Mouse (Mus musculus): ENCODE results near the gene Rbfox2. TPM values are rescaled to one million over a fixed set of nuclear protein-coding genes. Genes with fewer than 3 reads are reported as not detected.

Gene Rbfox2
- total and polyA plus RNA-seq, 3 experiments, result 0.89 TPM; not detected in 2

DNA sequence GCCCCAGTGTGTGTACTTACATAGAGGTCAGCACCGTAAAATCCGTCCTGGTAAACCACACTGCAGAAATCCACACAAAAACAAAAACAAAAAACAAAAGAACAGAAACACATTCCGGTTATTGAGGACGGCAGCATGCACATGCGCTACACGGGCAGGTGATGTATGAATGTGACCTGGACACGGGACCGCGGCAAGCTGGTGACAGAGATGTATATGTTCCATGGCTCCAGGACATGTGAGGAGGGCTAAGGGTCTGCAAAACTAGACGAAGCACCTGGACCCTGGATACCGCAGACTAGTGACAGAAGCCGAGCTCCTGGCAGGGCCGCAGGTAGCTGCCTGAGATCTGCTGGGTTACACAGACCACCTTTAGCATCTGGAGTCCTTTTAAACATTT, 212.4 kb downstream of the Rbfox2 start:
- H3K27me3 ChIP-seq (replicated peaks), result peaks cover 91% of the 10 kb centered on the region
- in situ Hi-C loops (cut with MboI; ENCODE audit: low pct_ligation_motif_present, low pct_unique_long_range_greater_than_20kb, low sequenced_read_pairs) (no loop called here), dilution Hi-C loops (cut with MboI; ENCODE audit: extremely low pct_ligation_motif_present, extremely low pct_unique_long_range_greater_than_20kb, low sequenced_read_pairs) (no loop called here)
- H3K27ac ChIP-seq (ENCODE audit: insufficient read depth, low read depth), result no peak overlapping the region
- H3K4me3 ChIP-seq (replicated peaks in 1 of 3; ENCODE audit: low read depth in 2 of 3, low read length in 2 of 3, poor library complexity in 1 of 3), result no peak overlapping the region
- H3K4me2 ChIP-seq (ENCODE audit: insufficient read depth, low read depth, poor library complexity, severe bottlenecking), result no peak overlapping the region
- TF ChIP-seq MAZ (IDR thresholded peaks at IDR 0.05; ENCODE audit: low read depth, low read length), result no peak
- TF ChIP-seq CHD2 (IDR thresholded peaks at IDR 0.05; ENCODE audit: low read length), result no peak
- no peaks in the 10 kb centered on the region for H3K36me3 ChIP-seq (replicated peaks in 1 of 2; ENCODE audit: control insufficient read depth in 1 of 2, insufficient read depth in 1 of 2, low read length in 1 of 2)
- no peak overlapping the region for H3K9ac ChIP-seq (ENCODE audit: insufficient read depth, low read depth)
- H3K79me2 ChIP-seq (replicated peaks; ENCODE audit: control insufficient read depth, extremely low read depth, insufficient read depth, poor library complexity, severe bottlenecking), result no peaks in the 10 kb centered on the region
- no peaks in the 10 kb centered on the region; a peak in 1 of 4 replicates for H3K4me1 ChIP-seq (ENCODE audit: control insufficient read depth in 1 of 2, insufficient read depth in 2 of 2)
- no peaks in the 10 kb centered on the region for H3K9me3 ChIP-seq (replicated peaks; ENCODE audit: low read length)
- no peak for DNase-seq (ENCODE audit: extremely low read depth)

DNA sequence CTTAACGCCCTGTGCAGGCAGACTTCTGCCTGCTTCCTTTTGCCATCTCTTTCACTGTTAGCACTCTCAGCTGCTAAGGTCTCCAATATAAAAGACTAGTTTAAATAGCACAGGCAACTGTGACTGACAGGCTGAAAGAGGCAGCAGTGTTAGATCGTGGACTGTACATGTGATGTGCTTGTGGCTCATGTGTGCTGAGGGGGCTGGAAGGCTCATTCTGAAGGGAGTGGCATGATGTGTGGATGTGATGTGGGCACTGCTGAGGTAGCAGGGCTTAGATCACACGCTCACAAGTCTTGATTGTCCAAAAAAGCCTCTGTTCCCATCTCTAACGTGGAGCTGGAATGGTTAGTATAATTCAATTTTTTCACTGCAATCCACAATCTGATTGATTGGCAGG, 215.4 kb downstream of the Rbfox2 start:
- Histone ChIP-seq H3K4me2 (ENCODE audit: insufficient read depth, low read depth, poor library complexity, severe bottlenecking) (no peak overlapping the region), H3K4me3 (replicated peaks in 1 of 3; ENCODE audit: low read depth in 2 of 3, low read length in 2 of 3, poor library complexity in 1 of 3) (no peak overlapping the region), H3K79me2 (replicated peaks; ENCODE audit: control insufficient read depth, extremely low read depth, insufficient read depth, poor library complexity, severe bottlenecking) (no peaks in the 10 kb centered on the region), H3K4me1 (ENCODE audit: control insufficient read depth in 1 of 2, insufficient read depth in 2 of 2) (peaks cover 0 to 4% of the 10 kb centered on the region in 2 experiments; a peak in 2 of 4 replicates), H3K9ac (ENCODE audit: insufficient read depth, low read depth) (no peak overlapping the region), H3K36me3 (replicated peaks in 1 of 2; ENCODE audit: control insufficient read depth in 1 of 2, insufficient read depth in 1 of 2, low read length in 1 of 2) (no peaks in the 10 kb centered on the region), H3K27me3 (replicated peaks) (peaks cover 94% of the 10 kb centered on the region), H3K27ac (ENCODE audit: insufficient read depth, low read depth) (no peak overlapping the region), H3K9me3 (replicated peaks; ENCODE audit: low read length) (no peaks in the 10 kb centered on the region)
- DNase-seq (ENCODE audit: extremely low read depth), result no peak
- TF ChIP-seq SIN3A (IDR thresholded peaks at IDR 0.05; ENCODE audit: low read length), result no peak
- no peak for TF ChIP-seq ZKSCAN1 (IDR thresholded peaks at IDR 0.05; ENCODE audit: borderline replicate concordance, low read depth, low read length)
- no peak for TF ChIP-seq JUN (IDR thresholded peaks at IDR 0.05; ENCODE audit: insufficient read depth, low read depth, low read length)
- TF ChIP-seq HCFC1 (IDR thresholded peaks at IDR 0.05; ENCODE audit: low read depth, low read length), result no peak
- no peak for TF ChIP-seq ETS1 (conservative IDR thresholded peaks at IDR 0.05; ENCODE audit: low read depth, low read length)
- TF ChIP-seq MYC (IDR thresholded peaks at IDR 0.05; ENCODE audit: low read depth, low read length), result no peak
- no peak for TF ChIP-seq CTCF (conservative IDR thresholded peaks at IDR 0.05 in 1 of 2, IDR thresholded peaks at IDR 0.05 in 1 of 2; ENCODE audit: low read depth in 2 of 2, low read length in 2 of 2)
- TF ChIP-seq USF1 (IDR thresholded peaks at IDR 0.05; ENCODE audit: low read depth, low read length), result no peak
- no peak for TF ChIP-seq JUND (conservative IDR thresholded peaks at IDR 0.05; ENCODE audit: low read depth, low read length)
- no peak for TF ChIP-seq CHD2 (IDR thresholded peaks at IDR 0.05; ENCODE audit: low read length)
- no peak for TF ChIP-seq NELFE (IDR thresholded peaks at IDR 0.05; ENCODE audit: low read depth, low read length)
- no peak for TF ChIP-seq ZNF384 (IDR thresholded peaks at IDR 0.05; ENCODE audit: low read depth, low read length)
- no peak for TF ChIP-seq PAX5 (IDR thresholded peaks at IDR 0.05; ENCODE audit: low read length)
- TF ChIP-seq TCF12 (IDR thresholded peaks at IDR 0.05; ENCODE audit: low read depth, low read length), result no peak
- in situ Hi-C loops (cut with MboI; ENCODE audit: low pct_ligation_motif_present, low pct_unique_long_range_greater_than_20kb, low sequenced_read_pairs) (no loop called here), dilution Hi-C loops (cut with MboI; ENCODE audit: extremely low pct_ligation_motif_present, extremely low pct_unique_long_range_greater_than_20kb, low sequenced_read_pairs) (no loop called here)

DNA sequence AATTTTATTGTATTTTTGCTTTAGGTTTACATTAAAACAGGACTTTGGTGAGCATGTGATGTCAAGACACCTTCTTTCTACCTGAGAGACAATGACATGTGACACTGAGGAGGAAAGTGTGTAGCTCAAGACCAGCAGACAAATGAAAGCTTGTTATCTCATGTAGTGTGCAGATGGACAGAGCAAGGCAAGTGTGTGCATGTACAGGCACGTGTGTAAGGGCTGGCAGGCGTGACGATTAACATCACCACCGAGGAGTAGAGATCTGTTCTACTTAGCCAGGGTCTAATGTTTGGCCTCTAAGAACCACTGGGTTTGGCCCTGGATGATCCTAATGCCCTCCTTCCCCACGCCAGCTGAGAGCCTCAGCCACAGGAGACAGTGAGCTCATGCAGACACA, 216.3 kb downstream of the Rbfox2 start:
- no peak for DNase-seq (ENCODE audit: extremely low read depth)
- H3K9me3 ChIP-seq (replicated peaks; ENCODE audit: low read length), result no peaks in the 10 kb centered on the region
- no peaks in the 10 kb centered on the region for H3K36me3 ChIP-seq (replicated peaks in 1 of 2; ENCODE audit: control insufficient read depth in 1 of 2, insufficient read depth in 1 of 2, low read length in 1 of 2)
- TF ChIP-seq RAD21 (IDR thresholded peaks at IDR 0.05; ENCODE audit: low read depth, low read length) (no peak), BHLHE40 (IDR thresholded peaks at IDR 0.05; ENCODE audit: low read depth, low read length) (peak; percentile 53), MAFK (IDR thresholded peaks at IDR 0.05; ENCODE audit: insufficient replicate concordance, low read length) (no peak), EP300 (IDR thresholded peaks at IDR 0.05; ENCODE audit: low read length) (no peak)
- no peak overlapping the region for H3K4me3 ChIP-seq (replicated peaks in 1 of 3; ENCODE audit: low read depth in 2 of 3, low read length in 2 of 3, poor library complexity in 1 of 3)
- no peak overlapping the region for H3K4me2 ChIP-seq (ENCODE audit: insufficient read depth, low read depth, poor library complexity, severe bottlenecking)
- in situ Hi-C loops (cut with MboI; ENCODE audit: low pct_ligation_motif_present, low pct_unique_long_range_greater_than_20kb, low sequenced_read_pairs) (no loop called here), dilution Hi-C loops (cut with MboI; ENCODE audit: extremely low pct_ligation_motif_present, extremely low pct_unique_long_range_greater_than_20kb, low sequenced_read_pairs) (no loop called here)
- H3K4me1 ChIP-seq (ENCODE audit: control insufficient read depth in 1 of 2, insufficient read depth in 2 of 2), result peaks cover 0 to 4% of the 10 kb centered on the region in 2 experiments; a peak in 2 of 4 replicates
- H3K27ac ChIP-seq (ENCODE audit: insufficient read depth, low read depth), result no peak overlapping the region
- H3K79me2 ChIP-seq (replicated peaks; ENCODE audit: control insufficient read depth, extremely low read depth, insufficient read depth, poor library complexity, severe bottlenecking), result no peaks in the 10 kb centered on the region
- peaks cover 97% of the 10 kb centered on the region for H3K27me3 ChIP-seq (replicated peaks)
- H3K9ac ChIP-seq (ENCODE audit: insufficient read depth, low read depth), result no peak overlapping the region
